Mouse (Mus musculus): ENCODE data around the gene Pnrc2. TPM values are rescaled to one million over a fixed set of nuclear protein-coding genes. Genes with fewer than 3 reads are reported as not detected.

Pnrc2 gene
- total and polyA plus RNA-seq, 3 experiments: 48.0 to 76.3 (median 49.8) TPM

GRCm38 (mm10) chr4:135882023-135882422 lies 8.4 kb upstream of the Pnrc2 start:
- Histone ChIP-seq H3K27ac (ENCODE audit: control insufficient read depth, low read depth, low read length) (no peak overlapping the region), H3K9ac (ENCODE audit: control insufficient read depth, low read depth, low read length, poor library complexity, severe bottlenecking) (no peak overlapping the region), H3K4me3 (ENCODE audit: control insufficient read depth in 1 of 2, insufficient read depth in 1 of 2, low read depth in 2 of 2, low read length in 2 of 2) (no peak overlapping the region), H3K9me3 (replicated peaks; ENCODE audit: insufficient read depth, low read length) (no peaks in the 10 kb centered on the region), H3K4me1 (ENCODE audit: control insufficient read depth in 1 of 2, insufficient read depth in 2 of 2, low read length in 2 of 2) (peaks cover 1 to 4% of the 10 kb centered on the region in 2 experiments), H3K27me3 (ENCODE audit: control insufficient read depth in 1 of 2, insufficient read depth in 2 of 2, low read length in 2 of 2) (no peaks in the 10 kb centered on the region), H3K79me2 (ENCODE audit: control insufficient read depth, insufficient read depth, low read length, poor library complexity) (no peaks in the 10 kb centered on the region), H3K36me3 (ENCODE audit: control insufficient read depth in 1 of 2, insufficient read depth in 2 of 2, low read length in 2 of 2) (no peaks in the 10 kb centered on the region; a peak in 1 of 4 replicates)
- no peak for DNase-seq (ENCODE audit: low read depth, low spot score)
- TF ChIP-seq SIN3A (IDR thresholded peaks at IDR 0.05; ENCODE audit: low read length): no peak
- TF ChIP-seq SMC3 (IDR thresholded peaks at IDR 0.05; ENCODE audit: low read depth, low read length): no peak
- TF ChIP-seq TAL1 (IDR thresholded peaks at IDR 0.05; ENCODE audit: low read length): no peak
- no peak for TF ChIP-seq TCF12 (IDR thresholded peaks at IDR 0.05; ENCODE audit: low read depth, low read length)
- TF ChIP-seq ZNF384 (IDR thresholded peaks at IDR 0.05; ENCODE audit: low read depth, low read length): no peak
- TF ChIP-seq MAFK (IDR thresholded peaks at IDR 0.05; ENCODE audit: borderline replicate concordance, low read depth, low read length): no peak
- TF ChIP-seq MXI1 (IDR thresholded peaks at IDR 0.05; ENCODE audit: low read depth, low read length): no peak
- TF ChIP-seq POLR2AphosphoS2 (IDR thresholded peaks at IDR 0.05; ENCODE audit: low read length): no peak
- TF ChIP-seq POLR2A (IDR thresholded peaks at IDR 0.05; ENCODE audit: control insufficient read depth in 1 of 2, insufficient read depth in 1 of 2, low read depth in 1 of 2, low read length in 2 of 2, poor library complexity in 1 of 2): no peak
- TF ChIP-seq E2F4 (IDR thresholded peaks at IDR 0.05; ENCODE audit: borderline replicate concordance, low read depth, low read length): no peak
- TF ChIP-seq MAZ (IDR thresholded peaks at IDR 0.05; ENCODE audit: low read depth, low read length): no peak
- TF ChIP-seq USF1 (IDR thresholded peaks at IDR 0.05; ENCODE audit: low read depth, low read length): no peak
- no peak for TF ChIP-seq CTCF (IDR thresholded peaks at IDR 0.05 in 2 of 3, conservative IDR thresholded peaks at IDR 0.05 in 1 of 3; ENCODE audit: control insufficient read depth in 1 of 3, insufficient read depth in 1 of 3, low read depth in 2 of 3, low read length in 3 of 3, poor library complexity in 1 of 3, severe bottlenecking in 1 of 3)
- no peak for TF ChIP-seq ELF1 (IDR thresholded peaks at IDR 0.05; ENCODE audit: low read depth, low read length)
- TF ChIP-seq CHD2 (IDR thresholded peaks at IDR 0.05; ENCODE audit: low read length): no peak
- no peak for TF ChIP-seq ZKSCAN1 (IDR thresholded peaks at IDR 0.05; ENCODE audit: low read depth, low read length)

GRCm38 (mm10) chr4:135880576-135880975 lies 6.9 kb upstream of the Pnrc2 start:
- Histone ChIP-seq H3K9ac (ENCODE audit: control insufficient read depth, low read depth, low read length, poor library complexity, severe bottlenecking) (no peak overlapping the region), H3K9me3 (replicated peaks; ENCODE audit: insufficient read depth, low read length) (no peaks in the 10 kb centered on the region), H3K27ac (ENCODE audit: control insufficient read depth, low read depth, low read length) (no peak overlapping the region), H3K27me3 (ENCODE audit: control insufficient read depth in 1 of 2, insufficient read depth in 2 of 2, low read length in 2 of 2) (no peaks in the 10 kb centered on the region), H3K36me3 (ENCODE audit: control insufficient read depth in 1 of 2, insufficient read depth in 2 of 2, low read length in 2 of 2) (peaks cover 0 to 2% of the 10 kb centered on the region in 2 experiments; a peak in 2 of 4 replicates), H3K79me2 (ENCODE audit: control insufficient read depth, insufficient read depth, low read length, poor library complexity) (no peaks in the 10 kb centered on the region; the same call in 1 of the 2 replicates), H3K4me3 (ENCODE audit: control insufficient read depth in 1 of 2, insufficient read depth in 1 of 2, low read depth in 2 of 2, low read length in 2 of 2) (no peak overlapping the region), H3K4me1 (ENCODE audit: control insufficient read depth in 1 of 2, insufficient read depth in 2 of 2, low read length in 2 of 2) (peaks cover 4 to 9% of the 10 kb centered on the region in 2 experiments)
- no peak for DNase-seq (ENCODE audit: low read depth, low spot score)
- TF ChIP-seq SMC3 (IDR thresholded peaks at IDR 0.05; ENCODE audit: low read depth, low read length) (no peak), GATA1 (IDR thresholded peaks at IDR 0.05; ENCODE audit: low read depth, low read length) (no peak), TAL1 (IDR thresholded peaks at IDR 0.05; ENCODE audit: low read length) (no peak), USF2 (IDR thresholded peaks at IDR 0.05; ENCODE audit: borderline replicate concordance in 1 of 2, insufficient read depth in 1 of 2, low read depth in 1 of 2, low read length in 2 of 2) (no peak), UBTF (IDR thresholded peaks at IDR 0.05; ENCODE audit: borderline replicate concordance, insufficient read depth, low read depth, low read length) (no peak), NRF1 (IDR thresholded peaks at IDR 0.05; ENCODE audit: insufficient read depth, low read depth, low read length, poor library complexity, severe bottlenecking) (no peak), POLR2A (IDR thresholded peaks at IDR 0.05; ENCODE audit: control insufficient read depth in 1 of 2, insufficient read depth in 1 of 2, low read depth in 1 of 2, low read length in 2 of 2, poor library complexity in 1 of 2) (no peak)

Measured in MEL (cell line).